Mouse (Mus musculus): Measurements from ENCODE around the gene Rpl6. TPM values are rescaled to one million over a fixed set of nuclear protein-coding genes. Genes with fewer than 3 reads are reported as not detected.
A peak's percentile ranks its signal among the peaks of the same experiment; 100 is the strongest.
"Not testable (repeated sequence)": the region's sequence is repeated elsewhere in the genome, so short reads cannot be mapped to it uniquely, and the experiment has no call there.

Rpl6 gene
- polyA plus RNA-seq, 1 experiment from 2014 or later = 617 TPM

DNA sequence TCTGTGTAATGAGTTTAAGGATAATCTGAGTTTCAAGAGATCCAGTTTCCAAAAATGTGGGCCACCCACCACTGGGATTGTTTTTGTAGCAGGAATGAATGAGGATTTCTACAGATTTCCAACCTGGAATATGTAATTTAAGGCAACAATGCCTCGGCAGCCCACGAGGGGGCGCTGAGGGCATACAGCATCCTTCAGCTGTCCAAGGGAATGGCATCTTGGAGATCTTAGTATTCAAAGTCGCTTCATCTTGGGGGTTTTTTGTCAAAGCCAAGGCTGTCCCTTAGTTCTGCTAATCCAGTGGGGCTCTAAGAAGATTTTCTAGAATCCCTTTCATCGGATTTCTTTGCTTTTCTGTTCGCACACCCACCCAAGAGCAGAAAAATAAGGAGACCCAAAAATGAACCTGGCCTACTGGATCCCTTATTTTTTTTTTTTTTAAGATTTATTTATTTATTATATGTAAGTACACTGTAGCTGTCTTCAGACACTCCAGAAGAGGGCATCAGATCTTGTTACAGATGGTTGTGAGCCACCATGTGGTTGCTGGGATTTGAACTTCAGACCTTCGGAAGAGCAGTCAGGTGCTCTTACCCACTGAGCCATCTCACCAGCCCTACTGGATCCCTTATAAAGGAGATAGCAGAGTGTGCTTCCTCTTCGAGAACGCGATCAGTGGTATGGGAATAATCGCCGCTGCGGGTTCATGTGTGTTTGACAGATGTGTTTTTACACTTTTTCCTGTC, 11.3 kb downstream of the Rpl6 start:
- H3K4me1 ChIP-seq = no peaks in the 10 kb centered on the region
- no peak overlapping the region for H3K4me3 ChIP-seq (replicated peaks)
- 51% methylated on average over 13 of the region's 13 CpGs for WGBS
- no peak overlapping the region for H3K9ac ChIP-seq
- no peak for ATAC-seq (ENCODE audit: insufficient number of reproducible peaks, low FRiP score, low TSS enrichment, low read depth)
- no peak overlapping the region for H3K27ac ChIP-seq (replicated peaks)
- no peak overlapping the region for H3K4me2 ChIP-seq (replicated peaks)
- H3K27me3 ChIP-seq = no peaks in the 10 kb centered on the region
- H3K9me3 ChIP-seq (replicated peaks) = no peaks in the 10 kb centered on the region
- H3K36me3 ChIP-seq = peaks cover 27% of the 10 kb centered on the region

DNA sequence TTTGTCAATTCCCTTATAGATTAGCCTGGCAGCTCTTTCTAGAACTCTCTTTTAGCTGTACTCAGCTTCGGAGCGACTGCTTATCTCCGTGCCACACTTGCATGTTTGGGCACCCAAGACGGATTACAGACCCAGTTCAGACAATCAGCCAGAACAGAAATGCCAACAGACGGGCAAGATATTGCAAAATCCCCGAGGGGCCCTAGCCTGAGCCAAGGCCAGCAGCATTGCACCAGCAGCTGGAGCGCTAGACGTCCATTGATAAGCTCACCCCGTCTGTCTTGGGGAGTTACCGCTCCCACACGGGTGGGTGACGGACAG, 11.8 kb downstream of the Rpl6 start:
- Histone ChIP-seq H3K4me2 (replicated peaks) (no peak overlapping the region), H3K9ac (no peak overlapping the region), H3K27ac (replicated peaks) (no peak overlapping the region), H3K4me3 (replicated peaks) (no peak overlapping the region), H3K9me3 (replicated peaks) (no peaks in the 10 kb centered on the region), H3K4me1 (peaks cover under 1% of the 10 kb centered on the region; the same call in 1 of the 2 replicates), H3K36me3 (peaks cover 22% of the 10 kb centered on the region), H3K27me3 (no peaks in the 10 kb centered on the region)
- ATAC-seq (ENCODE audit: insufficient number of reproducible peaks, low FRiP score, low TSS enrichment, low read depth) = no peak
- 82% methylated on average over 12 of the region's 12 CpGs for WGBS

GRCm38 (mm10) chr5:121216584-121217312, 12.5 kb downstream of the Rpl6 start:
- not testable (repeated sequence) for H3K27me3 ChIP-seq; H3K27ac ChIP-seq (replicated peaks); H3K9me3 ChIP-seq (replicated peaks); H3K9ac ChIP-seq; H3K4me3 ChIP-seq (replicated peaks); H3K4me2 ChIP-seq (replicated peaks); H3K4me1 ChIP-seq; ATAC-seq (ENCODE audit: insufficient number of reproducible peaks, low FRiP score, low TSS enrichment, low read depth)
- peaks cover 15% of the 10 kb centered on the region for H3K36me3 ChIP-seq
- 80% methylated on average over 9 of the region's 9 CpGs for WGBS

- H3K27me3 ChIP-seq = no peaks in the 10 kb centered on the region
- peaks cover 9% of the 10 kb centered on the region for H3K4me1 ChIP-seq
- no peak overlapping the region for H3K27ac ChIP-seq (replicated peaks)
- H3K36me3 ChIP-seq = peaks cover 10% of the 10 kb centered on the region
- WGBS = 88% methylated on average over 2 of the region's 2 CpGs
- no peak for ATAC-seq (ENCODE audit: insufficient number of reproducible peaks, low FRiP score, low TSS enrichment, low read depth)
- no peaks in the 10 kb centered on the region for H3K9me3 ChIP-seq (replicated peaks)
- no peak overlapping the region for H3K4me3 ChIP-seq (replicated peaks)
- H3K9ac ChIP-seq = no peak overlapping the region
- H3K4me2 ChIP-seq (replicated peaks) = no peak overlapping the region
These were observed 13.0 kb downstream of the Rpl6 start for GRCm38 (mm10) chr5:121217313-121217634.

DNA sequence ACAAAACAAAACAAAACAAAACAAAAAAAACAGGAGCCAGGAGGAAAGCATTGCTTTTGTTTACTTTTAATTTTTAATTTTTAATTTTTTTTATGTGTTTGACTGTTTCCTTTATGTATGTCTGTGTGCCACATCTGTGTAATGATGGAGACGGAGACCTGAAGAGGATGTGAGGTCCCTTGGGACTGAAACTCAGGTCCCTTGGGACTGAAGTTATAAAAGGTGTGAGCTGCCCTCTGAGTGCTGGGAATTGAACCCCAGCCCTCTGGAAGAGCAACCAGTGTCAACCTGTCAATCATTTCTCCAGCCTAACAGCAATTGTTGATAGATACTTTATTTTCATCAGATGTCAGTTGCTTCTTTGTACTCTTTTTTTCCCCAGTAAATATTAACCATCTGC, 14.9 kb downstream of the Rpl6 start:
- Histone ChIP-seq H3K9me3 (replicated peaks) (no peaks in the 10 kb centered on the region), H3K36me3 (no peaks in the 10 kb centered on the region), H3K9ac (no peak overlapping the region), H3K4me1 (peaks cover 9% of the 10 kb centered on the region), H3K4me2 (replicated peaks) (no peak overlapping the region), H3K27ac (replicated peaks) (no peak overlapping the region), H3K4me3 (replicated peaks) (no peak overlapping the region), H3K27me3 (no peaks in the 10 kb centered on the region)
- WGBS = 73% methylated on average over 1 of the region's 1 CpGs
- no peak for ATAC-seq (ENCODE audit: insufficient number of reproducible peaks, low FRiP score, low TSS enrichment, low read depth)

- peak within 1 kb of the TSS; percentile 74 for H3K4me2 ChIP-seq (replicated peaks)
- peak; percentile 89 for ATAC-seq (ENCODE audit: insufficient number of reproducible peaks, low FRiP score, low TSS enrichment, low read depth)
- H3K27ac ChIP-seq (replicated peaks) = peak within 1 kb of the TSS; percentile 83
- H3K27me3 ChIP-seq = no peaks in the 10 kb centered on the region
- no peaks in the 10 kb centered on the region for H3K36me3 ChIP-seq
- H3K4me1 ChIP-seq = peaks cover 9% of the 10 kb centered on the region
- peak within 1 kb of the TSS; percentile 98 for H3K4me3 ChIP-seq (replicated peaks)
- H3K9ac ChIP-seq = peak within 1 kb of the TSS; percentile 88
- under 1% methylated on average over 75 of the region's 90 CpGs for WGBS
- H3K9me3 ChIP-seq (replicated peaks) = no peaks in the 10 kb centered on the region
These were observed 15.9 kb downstream of the Rpl6 start, which contains the start of gene Hectd4 for GRCm38 (mm10) chr5:121219980-121220731. TSS of gene Hectd4 (plus strand) at chr5:121220219.

DNA sequence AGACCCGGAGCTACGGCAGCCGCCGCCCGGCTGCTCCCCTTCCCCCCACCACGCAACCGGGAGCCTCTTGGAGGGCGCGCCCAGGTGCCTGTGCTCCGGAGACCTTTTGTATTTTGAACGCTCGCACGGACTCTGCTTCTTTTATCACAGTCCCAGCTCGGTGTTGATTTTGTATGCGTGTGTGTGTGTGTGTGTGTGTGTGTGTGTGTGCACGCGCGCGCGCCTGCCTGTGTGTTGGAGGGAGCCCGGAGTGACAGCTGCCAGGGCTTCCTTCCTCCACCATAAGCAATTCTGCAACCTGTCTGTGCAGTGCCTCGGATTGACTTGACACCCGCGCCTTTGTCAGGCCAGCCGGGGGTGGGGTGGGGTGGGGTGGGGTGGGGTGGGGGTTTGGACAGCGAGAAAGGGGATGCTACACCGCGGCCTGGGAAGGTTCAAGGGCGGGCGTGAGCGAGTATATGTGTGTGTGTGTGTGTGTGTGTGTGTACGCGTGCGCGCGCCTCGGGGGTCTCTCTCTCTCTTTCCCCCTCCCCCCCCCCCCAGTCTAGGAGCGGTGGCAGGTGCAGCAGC, 16.5 kb downstream of the Rpl6 start:
- Histone ChIP-seq H3K36me3 (no peaks in the 10 kb centered on the region), H3K27ac (replicated peaks) (peak overlapping the region; percentile 83), H3K4me1 (peaks cover 9% of the 10 kb centered on the region), H3K4me3 (replicated peaks) (peak overlapping the region; percentile 98), H3K9ac (peak overlapping the region; percentile 88), H3K4me2 (replicated peaks) (peak overlapping the region; percentile 74), H3K27me3 (no peaks in the 10 kb centered on the region), H3K9me3 (replicated peaks) (no peaks in the 10 kb centered on the region)
- ATAC-seq (ENCODE audit: insufficient number of reproducible peaks, low FRiP score, low TSS enrichment, low read depth) = peak; percentile 5; the same call in 1 of the 2 replicates
- 2% methylated on average over 37 of the region's 38 CpGs for WGBS

DNA sequence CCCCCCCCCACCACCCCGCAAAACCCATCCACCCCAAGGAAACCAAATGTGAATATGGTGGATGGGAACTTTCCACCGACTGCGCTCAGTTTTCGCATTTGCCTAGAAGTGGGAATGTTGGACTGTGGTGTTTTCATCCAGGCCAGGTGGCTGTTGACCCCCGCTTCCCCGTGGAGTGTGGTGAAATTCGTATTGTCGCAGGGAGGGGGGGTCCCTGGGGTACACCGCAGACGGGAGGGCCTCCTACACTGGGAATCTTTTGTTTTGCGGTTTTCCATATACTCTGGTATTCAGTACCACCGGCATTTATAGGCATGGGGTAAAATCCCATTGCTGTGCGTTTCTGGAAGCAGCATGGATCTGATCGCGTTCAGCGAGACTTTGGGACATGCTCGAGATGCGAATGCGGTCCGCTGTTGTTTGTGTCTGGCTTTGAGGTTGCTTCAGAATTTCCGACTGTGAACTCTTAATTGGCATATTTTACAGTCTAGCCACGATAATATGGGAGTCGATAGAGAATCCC, 17.1 kb downstream of the Rpl6 start:
- H3K4me3 ChIP-seq (replicated peaks) = peak overlapping the region; percentile 98
- no peaks in the 10 kb centered on the region for H3K9me3 ChIP-seq (replicated peaks)
- ATAC-seq (ENCODE audit: insufficient number of reproducible peaks, low FRiP score, low TSS enrichment, low read depth) = no peak
- no peak overlapping the region for H3K27ac ChIP-seq (replicated peaks)
- H3K27me3 ChIP-seq = no peaks in the 10 kb centered on the region
- no peak overlapping the region for H3K9ac ChIP-seq
- H3K4me1 ChIP-seq = peaks cover 9% of the 10 kb centered on the region
- peak overlapping the region; percentile 74 for H3K4me2 ChIP-seq (replicated peaks)
- H3K36me3 ChIP-seq = no peaks in the 10 kb centered on the region
- WGBS = 13% methylated on average over 23 of the region's 23 CpGs

DNA sequence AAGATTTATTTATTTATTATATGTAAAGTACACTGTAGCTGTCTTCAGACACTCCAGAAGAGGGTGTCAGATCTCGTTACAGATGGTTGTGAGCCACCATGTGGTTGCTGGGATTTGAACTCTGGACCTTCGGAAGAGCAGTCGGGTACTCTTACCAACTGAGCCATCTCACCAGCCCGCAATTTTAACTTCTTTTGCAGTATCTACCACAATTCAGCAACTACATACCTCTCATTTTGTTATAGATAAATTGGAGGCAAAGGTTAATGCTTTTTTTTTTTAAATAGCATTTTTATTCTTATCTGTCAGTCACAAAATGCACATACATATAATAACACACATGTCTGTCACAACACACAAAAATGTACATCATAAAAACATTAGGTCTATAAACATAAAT, 19.7 kb downstream of the Rpl6 start:
- H3K4me2 ChIP-seq (replicated peaks); H3K4me3 ChIP-seq (replicated peaks); H3K27ac ChIP-seq (replicated peaks); H3K9ac ChIP-seq; H3K4me1 ChIP-seq; ATAC-seq (ENCODE audit: insufficient number of reproducible peaks, low FRiP score, low TSS enrichment, low read depth); H3K9me3 ChIP-seq (replicated peaks); H3K27me3 ChIP-seq; H3K36me3 ChIP-seq: not testable (repeated sequence)
- WGBS = 91% methylated on average over 4 of the region's 4 CpGs

GRCm38 (mm10) chr5:121224856-121225255, 20.6 kb downstream of the Rpl6 start:
- H3K9ac ChIP-seq = no peak overlapping the region
- peaks cover 9% of the 10 kb centered on the region for H3K4me1 ChIP-seq
- no peak overlapping the region for H3K4me3 ChIP-seq (replicated peaks)
- no peaks in the 10 kb centered on the region for H3K36me3 ChIP-seq
- no peaks in the 10 kb centered on the region for H3K9me3 ChIP-seq (replicated peaks)
- WGBS = 82% methylated on average over 3 of the region's 3 CpGs
- H3K27ac ChIP-seq (replicated peaks) = no peak overlapping the region
- H3K27me3 ChIP-seq = no peaks in the 10 kb centered on the region
- no peak overlapping the region for H3K4me2 ChIP-seq (replicated peaks)
- no peak for ATAC-seq (ENCODE audit: insufficient number of reproducible peaks, low FRiP score, low TSS enrichment, low read depth)

GRCm38 (mm10) chr5:121225854-121226253, 21.6 kb downstream of the Rpl6 start:
- H3K4me2 ChIP-seq (replicated peaks) = no peak overlapping the region
- WGBS = 84% methylated on average over 2 of the region's 2 CpGs

More at GRCm38 (mm10) chr5:121225854-121226253, 21.6 kb downstream of the Rpl6 start:
- Histone ChIP-seq H3K27me3 (no peaks in the 10 kb centered on the region), H3K36me3 (no peaks in the 10 kb centered on the region), H3K9me3 (replicated peaks) (no peaks in the 10 kb centered on the region), H3K9ac (no peak overlapping the region), H3K4me1 (peaks cover 9% of the 10 kb centered on the region), H3K27ac (replicated peaks) (no peak overlapping the region), H3K4me3 (replicated peaks) (no peak overlapping the region)
- ATAC-seq (ENCODE audit: insufficient number of reproducible peaks, low FRiP score, low TSS enrichment, low read depth) = no peak

Data from embryonic facial prominence, embryonic 15.5 days (tissue).